Mouse (Mus musculus) hematopoietic stem cell, adult 5-6 weeks (primary cell): Measurements from ENCODE around the gene Wdr1. TPM values are rescaled to one million over a fixed set of nuclear protein-coding genes. Genes with fewer than 3 reads are reported as not detected.
"Not testable (repeated sequence)": the region's sequence is repeated elsewhere in the genome, so short reads cannot be mapped to it uniquely, and the experiment has no call there.

Experiments
- ATAC-seq, 2 experiments: fragments of 125-278 bp in 1 of 2; replicated peaks in 1 of 2; 2 replicates each; pipeline ENCODE4 v1.8.0; 2016 to 2017; ENCODE audit warnings: inconsistent platforms in 2 of 2, mild to moderate bottlenecking in 2 of 2, moderate number of reproducible peaks in 2 of 2, low read depth in 1 of 2, moderate TSS enrichment in 1 of 2; ENCODE audit not compliant: low FRiP score in 2 of 2, poor library complexity in 2 of 2, severe bottlenecking in 2 of 2, insufficient read depth in 1 of 2, low TSS enrichment in 1 of 2
- total RNA-seq: library from RNA; stranded (forward); fragments of 172-1452, 232-1000 nt; gene quantifications from 2 replicates; pipeline ENCODE4 v1.2.3, GENCODE M21; 2017

The Wdr1 gene
- total RNA-seq, result 175 and 185 TPM in 2 replicates

GRCm38 (mm10) chr5:38563121-38563520 is at the start of gene Wdr1:
Gene Wdr1 (minus strand): TSS chr5:38563221.
- no peak for ATAC-seq

- ATAC-seq, result no peak; a peak in 1 of 4 replicates
Observed at GRCm38 (mm10) chr5:38611118-38611517, 48.1 kb upstream of the Wdr1 start.

- not testable (repeated sequence) for ATAC-seq
Observed at GRCm38 (mm10) chr5:38608219-38608618, 45.2 kb upstream of the Wdr1 start.

- no peak for ATAC-seq
Observed at GRCm38 (mm10) chr5:38598647-38599304, 35.8 kb upstream of the Wdr1 start.

GRCm38 (mm10) chr5:38588924-38589323 is 25.9 kb upstream of the Wdr1 start:
- peak; percentile 91 to 95 for ATAC-seq

- ATAC-seq, result no peak
Observed at GRCm38 (mm10) chr5:38585450-38585849, 22.4 kb upstream of the Wdr1 start.

- ATAC-seq, result no peak
Observed at GRCm38 (mm10) chr5:38583026-38583425, 20.0 kb upstream of the Wdr1 start.

- ATAC-seq, result peak; percentile 86 to 93
Observed at GRCm38 (mm10) chr5:38580703-38581102, 17.7 kb upstream of the Wdr1 start.

- no peak for ATAC-seq
Observed at GRCm38 (mm10) chr5:38570876-38571275, 7.9 kb upstream of the Wdr1 start.

- no peak for ATAC-seq
Observed at GRCm38 (mm10) chr5:38568652-38569051, 5.6 kb upstream of the Wdr1 start.

- no peak for ATAC-seq
Observed at GRCm38 (mm10) chr5:38564831-38565230, 1.8 kb upstream of the Wdr1 start.

GRCm38 (mm10) chr5:38561426-38562024 is 1.5 kb downstream of the Wdr1 start:
- ATAC-seq, result peak; percentile 78 to 83

GRCm38 (mm10) chr5:38560586-38561425 is 2.2 kb downstream of the Wdr1 start:
- peak; percentile 40 to 45 for ATAC-seq

- ATAC-seq, result no peak
Observed at GRCm38 (mm10) chr5:38558831-38559230, 4.2 kb downstream of the Wdr1 start.

- no peak for ATAC-seq
Observed at GRCm38 (mm10) chr5:38557811-38558210, 5.2 kb downstream of the Wdr1 start.

GRCm38 (mm10) chr5:38556406-38556805 is 6.6 kb downstream of the Wdr1 start:
- no peak for ATAC-seq

- ATAC-seq, result no peak
Observed at GRCm38 (mm10) chr5:38553953-38554352, 9.1 kb downstream of the Wdr1 start.

GRCm38 (mm10) chr5:38553491-38553890 is 9.5 kb downstream of the Wdr1 start:
- no peak for ATAC-seq
